Mouse (Mus musculus): Measurements from ENCODE around the gene ccdc198.

GRCm38 (mm10) chr14:49171867-49172581 lies 73.2 kb downstream of the ccdc198 start, which contains the start of gene Naa30:
- no peak for TF ChIP-seq CTCF (IDR thresholded peaks at IDR 0.05; ENCODE audit: low read depth)
- TF ChIP-seq EP300 (IDR thresholded peaks at IDR 0.05; ENCODE audit: low read depth) = no peak

Data from liver, postnatal 0 days (tissue).